Mouse (Mus musculus) midbrain, embryonic 12.5 days (tissue): ENCODE data around the gene Mtmr12. TPM values are rescaled to one million over a fixed set of nuclear protein-coding genes. Genes with fewer than 3 reads are reported as not detected.

Source experiments
- ATAC-seq: fragments of 200-750 bp; cut with Nextera tagmentation; 2 replicates; pipeline ENCODE4 v1.8.0; 2017; ENCODE audit warnings: low read depth, moderate TSS enrichment, moderate library complexity; ENCODE audit not compliant: low FRiP score
- H3K27ac ChIP-seq: fragments of 300-500 bp; sonication (generic); replicated peaks from 2 replicates; pipeline ENCODE4 v1.5.1; 2016; ENCODE audit warnings: mild to moderate bottlenecking
- H3K27me3 ChIP-seq: fragments of 300-500 bp; sonication (generic); 2 replicates; pipeline ENCODE4 v1.6.1; 2016; ENCODE audit warnings: mild to moderate bottlenecking
- H3K36me3 ChIP-seq: fragments of 300-500 bp; sonication (generic); 2 replicates; pipeline ENCODE4 v1.6.1; 2016
- H3K4me1 ChIP-seq: fragments of 300-500 bp; sonication (generic); 2 replicates; pipeline ENCODE4 v1.6.1; 2016
- H3K4me2 ChIP-seq: fragments of 300-500 bp; sonication (generic); replicated peaks from 2 replicates; pipeline ENCODE4 v1.6.1; 2016; ENCODE audit warnings: mild to moderate bottlenecking, moderate library complexity
- H3K4me3 ChIP-seq: fragments of 300-500 bp; sonication (generic); 2 replicates; pipeline ENCODE4 v1.5.1; 2016; ENCODE audit warnings: mild to moderate bottlenecking
- H3K9ac ChIP-seq: fragments of 300-500 bp; sonication (generic); replicated peaks from 2 replicates; pipeline ENCODE4 v1.6.1; 2016; ENCODE audit warnings: mild to moderate bottlenecking, moderate library complexity
- H3K9me3 ChIP-seq: fragments of 300-500 bp; sonication (generic); 2 replicates; pipeline ENCODE4 v1.6.1; 2016; ENCODE audit warnings: mild to moderate bottlenecking
- WGBS: fragments of 180-500 bp; shearing (Covaris S2); methylation state at CpG from one replicate; pipeline ENCODE4 v1.1.7; 2016; 5-methylcytosine and 5-hydroxymethylcytosine counted together
- polyA plus RNA-seq: library from polyadenylated mRNA; unstranded; fragments of >200 nt; fragmentation: Nextera tagmentation; extraction: Ambion mirVana; gene quantifications from 2 replicates; pipeline ENCODE4 v1.2.1, GENCODE M21; 2016

Gene Mtmr12
- polyA plus RNA-seq, 1 experiment from 2014 or later: 18.3 TPM

GRCm38 (mm10) chr15:12271340-12271739 is 66.5 kb downstream of the Mtmr12 start:
- Histone ChIP-seq H3K9ac (no peak overlapping the region), H3K27me3 (no peaks in the 10 kb centered on the region), H3K9me3 (no peaks in the 10 kb centered on the region), H3K36me3 (peaks cover 45% of the 10 kb centered on the region), H3K4me3 (no peak overlapping the region), H3K4me1 (no peaks in the 10 kb centered on the region), H3K4me2 (no peak overlapping the region), H3K27ac (no peak overlapping the region)
- WGBS: 90% methylated on average over 9 of the region's 9 CpGs
- ATAC-seq: no peak

- ATAC-seq: peak; percentile 9; the same call in 1 of the 2 replicates
- WGBS: 87% methylated on average over 12 of the region's 12 CpGs
- H3K9ac ChIP-seq: no peak overlapping the region
Observed at GRCm38 (mm10) chr15:12273325-12274052, 68.7 kb downstream of the Mtmr12 start.

DNA sequence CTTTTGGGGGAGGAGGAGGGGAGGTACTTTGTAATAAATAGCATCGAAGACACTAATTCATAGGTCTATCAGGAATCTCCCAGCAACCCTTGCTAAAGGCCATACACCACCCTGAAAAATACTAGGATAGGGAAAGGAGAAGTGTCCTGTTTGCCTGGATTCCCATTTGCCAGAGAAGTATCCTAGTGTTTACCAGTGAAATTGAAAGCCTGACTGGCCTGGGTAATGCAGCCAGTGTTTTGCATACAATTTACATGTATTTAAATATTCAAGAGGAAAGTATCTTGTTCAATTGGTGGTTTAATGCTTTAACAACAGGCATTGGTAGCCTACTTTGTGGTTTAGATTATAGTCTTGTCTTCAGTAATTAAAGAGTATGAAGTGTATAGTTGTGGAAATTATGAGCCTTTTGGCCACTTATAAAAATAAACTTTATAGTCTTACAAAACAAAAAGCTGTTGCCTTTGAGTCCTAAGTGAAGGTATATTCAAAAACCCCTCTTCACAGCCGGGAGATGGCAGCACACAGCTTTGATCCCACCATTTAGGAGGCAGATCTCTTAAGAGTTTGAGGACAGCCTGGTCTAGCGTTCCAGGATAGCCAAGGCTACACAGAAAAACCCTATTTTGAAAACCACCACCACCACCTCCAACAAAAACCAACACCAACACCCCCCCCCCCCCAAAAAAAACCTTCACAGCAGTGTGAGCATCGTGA is 69.4 kb downstream of the Mtmr12 start:
- H3K4me2 ChIP-seq: no peak overlapping the region
- no peaks in the 10 kb centered on the region for H3K27me3 ChIP-seq
- peak; percentile 30; the same call in 1 of the 2 replicates for ATAC-seq
- no peaks in the 10 kb centered on the region for H3K9me3 ChIP-seq
- H3K9ac ChIP-seq: no peak overlapping the region
- 65% methylated on average over 4 of the region's 4 CpGs for WGBS
- H3K27ac ChIP-seq: no peak overlapping the region
- no peaks in the 10 kb centered on the region for H3K4me1 ChIP-seq
- peaks cover 24% of the 10 kb centered on the region for H3K36me3 ChIP-seq
- no peak overlapping the region for H3K4me3 ChIP-seq

More at GRCm38 (mm10) chr15:12273325-12274052, 68.7 kb downstream of the Mtmr12 start:
- H3K4me2 ChIP-seq: no peak overlapping the region
- no peak overlapping the region for H3K27ac ChIP-seq
- H3K36me3 ChIP-seq: peaks cover 30% of the 10 kb centered on the region
- no peaks in the 10 kb centered on the region for H3K4me1 ChIP-seq
- no peaks in the 10 kb centered on the region for H3K27me3 ChIP-seq
- H3K4me3 ChIP-seq: no peak overlapping the region
- no peaks in the 10 kb centered on the region for H3K9me3 ChIP-seq

GRCm38 (mm10) chr15:12275091-12275623 is 70.3 kb downstream of the Mtmr12 start:
- Histone ChIP-seq H3K4me3 (no peak overlapping the region), H3K36me3 (peaks cover 16% of the 10 kb centered on the region), H3K4me2 (no peak overlapping the region), H3K4me1 (no peaks in the 10 kb centered on the region), H3K9ac (no peak overlapping the region), H3K27ac (no peak overlapping the region), H3K9me3 (no peaks in the 10 kb centered on the region), H3K27me3 (no peaks in the 10 kb centered on the region)
- 84% methylated on average over 4 of the region's 4 CpGs for WGBS
- no peak for ATAC-seq

GRCm38 (mm10) chr15:12279816-12280215 is 75.0 kb downstream of the Mtmr12 start:
- H3K9me3 ChIP-seq: no peaks in the 10 kb centered on the region
- H3K4me1 ChIP-seq: no peaks in the 10 kb centered on the region
- H3K4me2 ChIP-seq: no peak overlapping the region
- H3K36me3 ChIP-seq: no peaks in the 10 kb centered on the region
- H3K27ac ChIP-seq: no peak overlapping the region
- H3K4me3 ChIP-seq: no peak overlapping the region
- ATAC-seq: no peak
- H3K27me3 ChIP-seq: no peaks in the 10 kb centered on the region
- WGBS: 91% methylated on average over 1 of the region's 1 CpGs
- no peak overlapping the region for H3K9ac ChIP-seq

DNA sequence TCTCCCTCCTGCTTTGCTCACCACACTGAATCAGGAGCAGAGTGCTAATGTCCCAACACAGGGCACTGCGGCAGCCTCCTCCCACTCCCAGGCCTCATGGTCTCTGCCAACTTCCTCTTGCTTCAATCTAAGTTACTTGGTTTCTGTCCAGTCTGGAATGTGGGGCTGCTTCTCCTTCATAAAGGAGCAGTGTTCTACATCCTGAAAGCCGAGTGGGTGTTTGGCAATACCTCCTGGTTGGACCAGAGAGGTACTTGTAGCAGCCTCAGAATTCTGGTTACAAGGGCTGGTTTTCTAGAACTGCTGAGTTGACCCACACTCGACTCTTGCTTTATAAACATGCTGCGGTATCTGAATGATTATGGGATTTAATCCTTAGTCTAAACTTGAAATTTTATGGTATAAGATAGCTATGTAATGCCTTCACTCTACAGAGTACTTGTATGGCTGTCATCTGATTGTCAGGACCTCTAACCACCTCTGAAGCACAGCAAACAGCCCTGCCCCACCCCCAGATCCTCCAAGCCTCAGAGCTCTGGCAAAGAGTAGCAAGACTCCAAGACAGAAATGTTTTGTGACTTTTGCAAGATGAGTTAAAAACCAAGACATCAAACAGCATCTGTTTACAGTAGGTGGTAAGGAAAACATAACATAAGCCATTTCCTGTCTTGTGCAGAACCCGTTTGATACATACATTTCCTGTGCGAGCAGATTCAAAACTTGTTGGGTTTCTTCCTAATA is 80.1 kb downstream of the Mtmr12 start:
- Histone ChIP-seq H3K9me3 (0 out of 2 replicates have a peak, but pooled peaks cover 5% of the 10 kb centered on the region), H3K4me3 (no peak overlapping the region), H3K36me3 (no peaks in the 10 kb centered on the region), H3K4me1 (no peaks in the 10 kb centered on the region), H3K27ac (no peak overlapping the region), H3K9ac (no peak overlapping the region), H3K27me3 (no peaks in the 10 kb centered on the region), H3K4me2 (no peak overlapping the region)
- no peak for ATAC-seq
- 88% methylated on average over 6 of the region's 6 CpGs for WGBS

DNA sequence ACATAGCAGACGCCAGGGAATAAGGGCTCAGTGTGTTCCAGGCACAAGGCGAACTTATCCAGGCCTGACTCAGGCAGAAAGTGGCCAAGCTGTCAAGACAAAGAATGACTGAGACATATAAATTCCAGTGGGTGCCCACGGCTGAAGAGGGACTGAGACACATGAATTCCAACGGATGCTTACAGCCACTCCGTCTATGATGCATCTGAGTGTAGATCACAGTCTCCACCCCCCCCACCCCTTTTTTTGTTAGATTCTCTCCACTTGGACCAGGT is 80.6 kb downstream of the Mtmr12 start:
- Histone ChIP-seq H3K4me2 (no peak overlapping the region), H3K9me3 (0 out of 2 replicates have a peak, but pooled peaks cover 5% of the 10 kb centered on the region), H3K27ac (no peak overlapping the region), H3K4me3 (no peak overlapping the region), H3K36me3 (no peaks in the 10 kb centered on the region), H3K27me3 (no peaks in the 10 kb centered on the region), H3K9ac (no peak overlapping the region), H3K4me1 (no peaks in the 10 kb centered on the region)
- ATAC-seq: no peak
- 81% methylated on average over 5 of the region's 5 CpGs for WGBS

DNA sequence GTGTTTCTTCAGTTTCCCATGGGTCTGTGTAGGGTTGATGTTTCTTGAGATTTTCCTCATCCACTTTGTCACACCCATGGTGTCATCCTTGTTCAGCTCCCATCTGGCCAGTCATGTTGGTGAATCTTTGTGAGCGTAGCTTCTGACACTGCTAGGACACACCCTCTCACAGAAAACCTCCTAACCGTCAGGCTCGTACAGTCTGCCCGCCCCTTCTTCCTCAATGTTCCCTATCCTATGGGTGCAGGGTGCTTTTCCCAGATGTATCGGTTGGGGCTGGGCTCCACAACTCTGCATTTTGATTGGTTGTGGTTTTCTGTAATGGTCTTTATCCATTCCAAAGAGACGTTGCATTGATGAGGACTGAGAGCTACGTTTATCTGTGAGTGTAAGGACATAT is 85.5 kb downstream of the Mtmr12 start:
- Histone ChIP-seq H3K4me3 (no peak overlapping the region), H3K4me1 (no peaks in the 10 kb centered on the region), H3K27ac (no peak overlapping the region), H3K4me2 (no peak overlapping the region), H3K9ac (no peak overlapping the region), H3K9me3 (0 out of 2 replicates have a peak, but pooled peaks cover 5% of the 10 kb centered on the region), H3K27me3 (no peaks in the 10 kb centered on the region), H3K36me3 (no peaks in the 10 kb centered on the region)
- 87% methylated on average over 7 of the region's 7 CpGs for WGBS
- ATAC-seq: no peak

DNA sequence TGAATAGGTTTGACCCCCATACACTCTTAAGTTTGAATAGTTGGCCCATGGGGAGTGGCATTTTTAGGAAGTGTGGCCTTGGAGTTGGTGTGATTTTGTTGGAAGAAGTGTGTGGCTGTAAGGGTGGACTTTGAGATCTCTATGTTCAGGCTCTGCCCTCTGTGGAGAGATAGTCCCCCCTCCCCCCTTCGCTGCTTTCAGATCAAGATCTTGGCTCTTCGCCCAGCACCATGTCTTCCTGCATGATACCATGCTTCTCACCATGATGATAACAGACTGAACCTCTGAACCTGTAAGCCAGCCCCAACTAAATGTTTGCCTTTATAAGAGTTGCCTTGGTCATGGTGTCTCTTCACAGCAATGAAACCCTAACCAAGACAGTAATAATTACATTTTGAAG is 86.9 kb downstream of the Mtmr12 start:
- no peak for ATAC-seq
- Histone ChIP-seq H3K9ac (no peak overlapping the region), H3K4me3 (no peak overlapping the region), H3K36me3 (no peaks in the 10 kb centered on the region), H3K4me1 (no peaks in the 10 kb centered on the region), H3K27ac (no peak overlapping the region), H3K4me2 (no peak overlapping the region), H3K27me3 (no peaks in the 10 kb centered on the region), H3K9me3 (0 out of 2 replicates have a peak, but pooled peaks cover 3% of the 10 kb centered on the region)
- WGBS: 85% methylated on average over 2 of the region's 2 CpGs

DNA sequence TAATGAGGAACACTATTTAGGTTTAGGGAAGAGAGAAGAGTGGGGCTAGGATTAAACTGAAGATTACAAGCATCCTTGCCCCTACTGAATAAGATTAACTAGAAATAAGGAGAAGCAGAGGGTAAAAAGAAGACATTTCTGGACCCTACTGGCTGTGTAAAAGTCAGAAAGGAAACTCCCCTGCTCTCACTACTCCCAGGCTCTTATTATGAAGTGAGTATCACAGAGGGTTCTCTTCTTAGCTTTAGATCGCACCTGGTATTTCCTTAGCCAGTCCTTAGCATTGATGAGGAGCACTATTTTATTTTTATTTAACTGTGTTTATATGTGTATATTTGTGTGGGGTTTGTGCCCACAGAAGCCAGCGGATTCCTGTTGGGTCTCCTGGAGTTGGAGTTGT is 91.4 kb downstream of the Mtmr12 start:
- H3K4me2 ChIP-seq: no peak overlapping the region
- H3K36me3 ChIP-seq: no peaks in the 10 kb centered on the region
- no peaks in the 10 kb centered on the region for H3K9me3 ChIP-seq
- no peak overlapping the region for H3K4me3 ChIP-seq
- no peak for ATAC-seq
- no peaks in the 10 kb centered on the region for H3K27me3 ChIP-seq
- H3K4me1 ChIP-seq: no peaks in the 10 kb centered on the region
- H3K9ac ChIP-seq: no peak overlapping the region
- H3K27ac ChIP-seq: no peak overlapping the region
- 63% methylated on average over 2 of the region's 2 CpGs for WGBS

DNA sequence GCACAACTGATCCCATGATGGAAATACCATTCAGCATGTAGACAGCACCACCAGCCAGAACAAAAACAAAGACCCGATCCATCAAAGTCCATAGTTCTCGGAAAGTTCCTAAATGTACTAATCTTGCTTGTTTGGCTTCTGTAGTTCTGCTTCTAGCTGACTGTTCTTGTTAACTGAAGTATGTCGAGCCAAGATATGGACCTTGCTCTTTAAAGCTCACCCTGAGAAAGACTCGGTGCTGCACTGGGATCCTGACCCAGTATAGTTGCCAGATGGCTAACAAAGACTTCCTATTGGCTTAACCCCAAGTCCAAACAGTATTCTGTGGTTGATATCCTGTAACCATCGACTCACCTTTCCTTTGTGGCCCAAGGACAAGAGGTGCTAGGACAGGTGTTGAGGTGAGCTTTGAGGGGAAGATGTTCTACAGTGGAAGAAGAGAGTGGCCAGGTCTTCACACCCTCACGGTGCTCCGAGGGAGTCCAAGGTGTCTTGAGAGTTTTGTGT is 93.5 kb downstream of the Mtmr12 start:
- Histone ChIP-seq H3K27ac (no peak overlapping the region), H3K9me3 (no peaks in the 10 kb centered on the region), H3K4me3 (no peak overlapping the region), H3K36me3 (no peaks in the 10 kb centered on the region), H3K4me1 (no peaks in the 10 kb centered on the region), H3K4me2 (no peak overlapping the region), H3K9ac (no peak overlapping the region), H3K27me3 (no peaks in the 10 kb centered on the region)
- WGBS: 87% methylated on average over 7 of the region's 7 CpGs
- ATAC-seq: no peak

DNA sequence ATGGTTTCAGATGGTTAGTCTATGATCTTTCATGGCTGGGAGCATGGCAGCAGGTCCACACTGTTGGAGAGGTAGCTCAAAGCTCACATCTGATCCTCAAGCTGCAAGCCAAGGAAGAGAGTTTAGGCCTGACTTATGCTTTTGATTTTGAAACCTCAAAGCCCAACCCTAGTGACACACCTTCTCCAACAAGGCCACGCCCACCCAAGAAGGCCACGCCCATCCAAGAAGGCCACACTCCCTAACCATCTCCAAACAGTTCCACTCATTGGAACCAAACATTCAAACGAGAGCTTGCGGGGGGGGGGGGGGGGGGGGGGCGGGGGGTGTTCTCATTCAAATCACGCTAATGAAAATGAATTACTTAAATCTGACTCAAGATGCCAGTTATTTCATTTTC is 96.9 kb downstream of the Mtmr12 start:
- Histone ChIP-seq H3K27ac (no peak overlapping the region), H3K4me2 (no peak overlapping the region), H3K9me3 (no peaks in the 10 kb centered on the region), H3K27me3 (no peaks in the 10 kb centered on the region), H3K4me3 (no peak overlapping the region), H3K4me1 (no peaks in the 10 kb centered on the region), H3K9ac (no peak overlapping the region), H3K36me3 (no peaks in the 10 kb centered on the region)
- WGBS: 71% methylated on average over 5 of the region's 6 CpGs
- ATAC-seq: no peak
